Mouse (Mus musculus): ENCODE results near the gene Hnrnpab. TPM values are rescaled to one million over a fixed set of nuclear protein-coding genes. Genes with fewer than 3 reads are reported as not detected.
A peak's percentile ranks its signal among the peaks of the same experiment; 100 is the strongest.
"Not testable (repeated sequence)": the region's sequence is repeated elsewhere in the genome, so short reads cannot be mapped to it uniquely, and the experiment has no call there.

Gene Hnrnpab
- polyA plus RNA-seq, 1 experiment from 2014 or later, result 130 TPM

- H3K27me3 ChIP-seq (ENCODE audit: control insufficient read depth, insufficient read depth, low read depth, low read length), result no peaks in the 10 kb centered on the region
- no peaks in the 10 kb centered on the region for H3K9me3 ChIP-seq (replicated peaks; ENCODE audit: control insufficient read depth, low read length)
- WGBS (ENCODE audit: insufficient replicate concordance), result 3% methylated on average over 17 of the region's 17 CpGs
- H3K4me1 ChIP-seq (ENCODE audit: control insufficient read depth, low read depth, low read length), result peaks cover 25% of the 10 kb centered on the region
- no peak overlapping the region for H3K9ac ChIP-seq (ENCODE audit: low read depth, low read length)
- peak overlapping the region; percentile 47 for H3K4me2 ChIP-seq (ENCODE audit: low read depth, low read length)
- H3K4me3 ChIP-seq (ENCODE audit: low read depth, low read length), result 0 out of 2 replicates have a peak overlapping the region, but pooled peaks have one; percentile 21
- no peak for ATAC-seq (ENCODE audit: low read depth)
- H3K36me3 ChIP-seq (ENCODE audit: control insufficient read depth, insufficient read depth), result no peaks in the 10 kb centered on the region
- H3K27ac ChIP-seq (ENCODE audit: low read length), result peak overlapping the region; percentile 16; the same call in 1 of the 2 replicates
Measured at GRCm38 (mm10) chr11:51637971-51638414, 31.3 kb upstream of the Hnrnpab start.

GRCm38 (mm10) chr11:51636323-51636684 lies 29.7 kb upstream of the Hnrnpab start:
- Histone ChIP-seq H3K4me1 (ENCODE audit: control insufficient read depth, low read depth, low read length) (peaks cover 25% of the 10 kb centered on the region), H3K36me3 (ENCODE audit: control insufficient read depth, insufficient read depth) (no peaks in the 10 kb centered on the region), H3K4me2 (ENCODE audit: low read depth, low read length) (peak overlapping the region; percentile 83), H3K27ac (ENCODE audit: low read length) (peak overlapping the region; percentile 87), H3K9ac (ENCODE audit: low read depth, low read length) (peak overlapping the region; percentile 85), H3K9me3 (replicated peaks; ENCODE audit: control insufficient read depth, low read length) (no peaks in the 10 kb centered on the region), H3K4me3 (ENCODE audit: low read depth, low read length) (peak overlapping the region; percentile 85), H3K27me3 (ENCODE audit: control insufficient read depth, insufficient read depth, low read depth, low read length) (no peaks in the 10 kb centered on the region)
- WGBS (ENCODE audit: insufficient replicate concordance), result 5% methylated on average over 6 of the region's 6 CpGs
- peak; percentile 50 for ATAC-seq (ENCODE audit: low read depth)

GRCm38 (mm10) chr11:51635525-51636322 lies 29.1 kb upstream of the Hnrnpab start, which contains the start of gene Rmnd5b:
Gene Rmnd5b, minus strand, starts transcription at chr11:51635896.
- peak; percentile 77 for ATAC-seq (ENCODE audit: low read depth)
- H3K4me1 ChIP-seq (ENCODE audit: control insufficient read depth, low read depth, low read length), result peaks cover 25% of the 10 kb centered on the region
- peak within 1 kb of the TSS; percentile 83 for H3K4me2 ChIP-seq (ENCODE audit: low read depth, low read length)
- no peaks in the 10 kb centered on the region for H3K9me3 ChIP-seq (replicated peaks; ENCODE audit: control insufficient read depth, low read length)
- WGBS (ENCODE audit: insufficient replicate concordance), result under 1% methylated on average over 61 of the region's 61 CpGs
- H3K27ac ChIP-seq (ENCODE audit: low read length), result peak within 1 kb of the TSS; percentile 87
- peak within 1 kb of the TSS; percentile 85 for H3K9ac ChIP-seq (ENCODE audit: low read depth, low read length)
- H3K27me3 ChIP-seq (ENCODE audit: control insufficient read depth, insufficient read depth, low read depth, low read length), result no peaks in the 10 kb centered on the region
- no peaks in the 10 kb centered on the region for H3K36me3 ChIP-seq (ENCODE audit: control insufficient read depth, insufficient read depth)
- peak within 1 kb of the TSS; percentile 85 for H3K4me3 ChIP-seq (ENCODE audit: low read depth, low read length)

- Histone ChIP-seq H3K36me3 (ENCODE audit: control insufficient read depth, insufficient read depth) (no peaks in the 10 kb centered on the region), H3K27ac (ENCODE audit: low read length) (peak overlapping the region; percentile 87), H3K9me3 (replicated peaks; ENCODE audit: control insufficient read depth, low read length) (no peaks in the 10 kb centered on the region), H3K4me2 (ENCODE audit: low read depth, low read length) (peak overlapping the region; percentile 83), H3K27me3 (ENCODE audit: control insufficient read depth, insufficient read depth, low read depth, low read length) (no peaks in the 10 kb centered on the region), H3K4me3 (ENCODE audit: low read depth, low read length) (peak overlapping the region; percentile 85), H3K4me1 (ENCODE audit: control insufficient read depth, low read depth, low read length) (peaks cover 25% of the 10 kb centered on the region), H3K9ac (ENCODE audit: low read depth, low read length) (peak overlapping the region; percentile 85)
- ATAC-seq (ENCODE audit: low read depth), result no peak
- WGBS (ENCODE audit: insufficient replicate concordance), result 3% methylated on average over 6 of the region's 6 CpGs
Measured at GRCm38 (mm10) chr11:51635127-51635524, 28.5 kb upstream of the Hnrnpab start.

GRCm38 (mm10) chr11:51633721-51634120 lies 27.1 kb upstream of the Hnrnpab start:
- no peak overlapping the region for H3K4me2 ChIP-seq (ENCODE audit: low read depth, low read length)
- no peaks in the 10 kb centered on the region for H3K9me3 ChIP-seq (replicated peaks; ENCODE audit: control insufficient read depth, low read length)
- H3K4me1 ChIP-seq (ENCODE audit: control insufficient read depth, low read depth, low read length), result peaks cover 25% of the 10 kb centered on the region
- H3K9ac ChIP-seq (ENCODE audit: low read depth, low read length), result no peak overlapping the region
- no peak overlapping the region for H3K4me3 ChIP-seq (ENCODE audit: low read depth, low read length)
- ATAC-seq (ENCODE audit: low read depth), result no peak
- H3K36me3 ChIP-seq (ENCODE audit: control insufficient read depth, insufficient read depth), result no peaks in the 10 kb centered on the region
- H3K27me3 ChIP-seq (ENCODE audit: control insufficient read depth, insufficient read depth, low read depth, low read length), result no peaks in the 10 kb centered on the region
- H3K27ac ChIP-seq (ENCODE audit: low read length), result no peak overlapping the region
- 82% methylated on average over 3 of the region's 3 CpGs for WGBS (ENCODE audit: insufficient replicate concordance)

GRCm38 (mm10) chr11:51633200-51633599 lies 26.6 kb upstream of the Hnrnpab start:
- 68% methylated on average over 7 of the region's 7 CpGs for WGBS (ENCODE audit: insufficient replicate concordance)
- not testable (repeated sequence) for H3K4me2 ChIP-seq (ENCODE audit: low read depth, low read length); H3K27ac ChIP-seq (ENCODE audit: low read length); H3K27me3 ChIP-seq (ENCODE audit: control insufficient read depth, insufficient read depth, low read depth, low read length); ATAC-seq (ENCODE audit: low read depth); H3K36me3 ChIP-seq (ENCODE audit: control insufficient read depth, insufficient read depth); H3K9me3 ChIP-seq (replicated peaks; ENCODE audit: control insufficient read depth, low read length); H3K4me3 ChIP-seq (ENCODE audit: low read depth, low read length); H3K9ac ChIP-seq (ENCODE audit: low read depth, low read length)
- peaks cover 25% of the 10 kb centered on the region for H3K4me1 ChIP-seq (ENCODE audit: control insufficient read depth, low read depth, low read length)

GRCm38 (mm10) chr11:51632130-51632753 lies 25.6 kb upstream of the Hnrnpab start:
- 56% methylated on average over 6 of the region's 6 CpGs for WGBS (ENCODE audit: insufficient replicate concordance)
- Histone ChIP-seq H3K4me3 (ENCODE audit: low read depth, low read length) (no peak overlapping the region), H3K4me2 (ENCODE audit: low read depth, low read length) (no peak overlapping the region), H3K27me3 (ENCODE audit: control insufficient read depth, insufficient read depth, low read depth, low read length) (no peaks in the 10 kb centered on the region), H3K4me1 (ENCODE audit: control insufficient read depth, low read depth, low read length) (peaks cover 20% of the 10 kb centered on the region), H3K27ac (ENCODE audit: low read length) (0 out of 2 replicates have a peak overlapping the region, but pooled peaks have one; percentile 17), H3K36me3 (ENCODE audit: control insufficient read depth, insufficient read depth) (peaks cover 4% of the 10 kb centered on the region; the same call in 1 of the 2 replicates), H3K9ac (ENCODE audit: low read depth, low read length) (no peak overlapping the region), H3K9me3 (replicated peaks; ENCODE audit: control insufficient read depth, low read length) (no peaks in the 10 kb centered on the region)
- no peak for ATAC-seq (ENCODE audit: low read depth)

- ATAC-seq (ENCODE audit: low read depth), result no peak
- WGBS (ENCODE audit: insufficient replicate concordance), result 44% methylated on average over 15 of the region's 15 CpGs
- Histone ChIP-seq H3K27me3 (ENCODE audit: control insufficient read depth, insufficient read depth, low read depth, low read length) (no peaks in the 10 kb centered on the region), H3K9me3 (replicated peaks; ENCODE audit: control insufficient read depth, low read length) (no peaks in the 10 kb centered on the region), H3K4me2 (ENCODE audit: low read depth, low read length) (no peak overlapping the region), H3K4me1 (ENCODE audit: control insufficient read depth, low read depth, low read length) (peaks cover 5% of the 10 kb centered on the region), H3K27ac (ENCODE audit: low read length) (no peak overlapping the region), H3K9ac (ENCODE audit: low read depth, low read length) (no peak overlapping the region), H3K4me3 (ENCODE audit: low read depth, low read length) (no peak overlapping the region), H3K36me3 (ENCODE audit: control insufficient read depth, insufficient read depth) (peaks cover 10% of the 10 kb centered on the region)
Measured at GRCm38 (mm10) chr11:51629651-51630314, 23.1 kb upstream of the Hnrnpab start.

Measured in liver, embryonic 16.5 days (tissue).